ENCODE assay signal across 27 mouse cellular contexts in the genomic region with DNA sequence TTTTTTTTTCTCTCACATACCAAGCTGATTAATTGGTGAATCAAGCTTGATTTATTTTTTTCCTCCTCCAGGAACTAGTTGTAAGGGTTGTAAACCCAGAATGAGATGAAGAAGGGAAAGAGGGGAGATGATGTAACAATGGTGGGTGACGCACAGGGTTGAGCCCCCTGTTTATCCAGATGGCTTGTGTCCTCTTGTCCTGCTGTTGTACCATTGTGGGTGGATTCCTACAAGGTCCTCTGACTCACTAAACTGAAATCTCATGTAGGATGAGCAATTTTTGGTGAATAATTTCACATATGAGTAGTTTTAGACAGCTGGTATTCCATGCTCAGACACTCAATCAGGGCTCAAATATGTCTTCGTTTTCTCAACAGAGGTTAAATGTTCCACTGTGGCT.
"Had no signal": no experiment of that assay in that cellular context is flagged by ENCODE, and none has a peak within 500 bp of the region (broad histone marks: within the 10 kb centered on the region; RNA-seq: fewer than 3 reads in every experiment).

No protein-coding gene starts in this region.

- H3K9me3 ChIP-seq: limb, embryonic 15.5 days; lung, embryonic 15.5 days; midbrain, embryonic 10.5 days; midbrain, embryonic 13.5 days; neural tube, embryonic 12.5 days; neural tube, embryonic 15.5 days had no signal

- H3K4me1 ChIP-seq: megakaryocyte, embryonic 14.5 days had no signal

- H3K36me3 ChIP-seq: limb, embryonic 12.5 days; limb, embryonic 15.5 days; lung, embryonic 15.5 days; midbrain, embryonic 10.5 days; midbrain, embryonic 13.5 days; neural tube, embryonic 12.5 days; neural tube, embryonic 15.5 days had no signal

- H3K4me3 ChIP-seq: layer of hippocampus, adult 2 months; left cerebral cortex, adult 2 months; limb, embryonic 12.5 days; limb, embryonic 15.5 days; lung, embryonic 15.5 days; megakaryocyte, embryonic 14.5 days; midbrain, embryonic 10.5 days; midbrain, embryonic 13.5 days; neural tube, embryonic 12.5 days; neural tube, embryonic 15.5 days had no signal

- H3K27me3 ChIP-seq: limb, embryonic 12.5 days; limb, embryonic 15.5 days; lung, embryonic 15.5 days; megakaryocyte, embryonic 14.5 days; midbrain, embryonic 13.5 days; neural tube, embryonic 12.5 days; neural tube, embryonic 15.5 days had no signal

- DNase-seq: kidney, adult 18-20 months; kidney, adult 9 months; kidney, postnatal 25 days; layer of hippocampus, postnatal 36 days; liver, postnatal 0 days; lung, postnatal 10 days; lung, postnatal 36 days; right cerebral cortex, adult 18-20 months; right cerebral cortex, postnatal 14 days; right cerebral cortex, postnatal 4 days; thymus, adult 2 months; thymus, postnatal 14 days; thymus, postnatal 4 days had no signal

- ATAC-seq: liver, postnatal 0 days; midbrain, embryonic 13.5 days had no signal

- H3K27ac ChIP-seq: kidney, postnatal 0 days; layer of hippocampus, adult 2 months; left cerebral cortex, adult 2 months; limb, embryonic 12.5 days; limb, embryonic 15.5 days; liver, embryonic 14.5 days; lung, embryonic 15.5 days; midbrain, embryonic 10.5 days; midbrain, embryonic 13.5 days; neural tube, embryonic 12.5 days; neural tube, embryonic 15.5 days; stomach, postnatal 0 days had no signal

- H3K9ac ChIP-seq: limb, embryonic 12.5 days; limb, embryonic 15.5 days; liver, embryonic 14.5 days; liver, postnatal 0 days; lung, embryonic 15.5 days; midbrain, embryonic 13.5 days; neural tube, embryonic 12.5 days; neural tube, embryonic 15.5 days had no signal

- H3K4me2 ChIP-seq: limb, embryonic 12.5 days; limb, embryonic 15.5 days; liver, embryonic 11.5 days; lung, embryonic 15.5 days; midbrain, embryonic 13.5 days; neural tube, embryonic 12.5 days; neural tube, embryonic 15.5 days had no signal
